Mouse (Mus musculus) heart, adult 2 months (tissue): ENCODE measurements around the gene Cdk14.

Source experiments
- CTCF ChIP-seq: fragments of 200-600 bp; IDR thresholded peaks from 2 replicates; pipeline ENCODE4 v1.8.1; 2022; ENCODE audit warnings: antibody characterized with exemption, mild to moderate bottlenecking, moderate library complexity
- EP300 ChIP-seq: fragments of 200-500 bp; IDR thresholded peaks from 2 replicates; pipeline ENCODE4 v1.6.1; 2011; ENCODE audit warnings: low read depth, low read length, control low read depth; ENCODE audit not compliant: insufficient read depth

DNA sequence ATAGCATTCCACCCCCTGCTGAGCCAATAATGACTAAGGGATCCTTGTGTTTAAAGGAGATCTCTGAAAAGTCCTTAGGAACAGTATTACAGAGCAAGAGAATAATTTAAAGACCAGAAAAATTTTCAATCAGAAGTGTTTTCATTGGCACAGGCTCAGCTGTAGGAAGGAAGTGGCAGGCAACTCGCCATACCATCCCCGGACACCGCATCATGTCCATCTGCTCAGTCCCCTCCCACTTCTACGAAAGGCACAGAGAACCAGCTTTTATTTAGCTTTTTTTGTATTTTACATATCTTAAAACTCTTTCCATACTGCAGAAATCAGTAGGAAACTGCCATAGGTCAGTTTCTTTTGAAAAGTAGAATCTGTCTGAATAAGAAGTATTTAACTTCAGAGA is 440.6 kb downstream of the Cdk14 start:
- TF ChIP-seq CTCF (no peak), EP300 (no peak)
